In the genomic region with DNA sequence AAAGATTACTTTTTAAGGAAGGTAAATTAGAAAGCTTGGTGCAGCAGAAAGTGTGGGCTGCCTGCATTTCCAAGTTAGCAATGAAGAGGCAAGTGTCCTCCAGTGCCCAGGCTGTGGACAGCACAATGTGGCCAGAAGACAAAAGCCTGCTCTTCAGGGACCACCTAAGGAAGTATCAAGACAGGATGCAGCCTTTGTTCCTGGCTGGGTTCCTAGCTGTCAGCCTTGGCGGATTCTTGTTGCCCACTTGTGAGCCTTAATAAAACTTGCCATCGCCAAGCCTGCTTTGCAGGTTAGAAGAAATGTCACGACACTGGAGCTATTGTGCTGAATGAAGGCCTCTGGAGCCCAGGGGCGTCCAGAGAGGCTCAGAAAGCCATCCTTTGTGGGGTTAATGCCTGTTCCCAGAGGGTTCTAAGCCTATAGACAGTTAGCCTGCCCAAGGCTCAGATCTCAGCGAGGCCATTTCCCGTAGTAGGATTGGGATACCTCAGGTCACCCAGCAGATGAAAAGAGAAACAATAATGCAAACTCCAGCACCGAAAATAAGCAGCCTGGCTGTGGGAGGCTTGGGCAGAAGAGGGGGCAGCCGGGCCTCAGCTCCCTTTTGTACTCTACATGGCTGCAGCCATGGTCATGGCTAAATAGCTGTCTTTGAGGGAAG, we compare ENCODE assay signal across 11 mouse cellular contexts.
DNase-seq lines count a peak whose midpoint lies in the region; ATAC-seq and TF ChIP-seq lines count a peak whose summit lies in the region.
"Had no signal": no experiment of that assay in that cellular context is flagged by ENCODE, and none has a peak within 500 bp of the region (broad histone marks: within the 10 kb centered on the region; RNA-seq: fewer than 3 reads in every experiment).

No protein-coding gene starts in this region.

- H3K27ac ChIP-seq in kidney, postnatal 0 days, result peak overlapping the region; percentile 3; the same call in 1 of the 2 replicates
- H3K27ac ChIP-seq in embryonic facial prominence, embryonic 14.5 days (replicated peaks; ENCODE audit: low read depth, low read length), result peak overlapping the region; percentile 45; the same call in 1 of the 2 replicates
- H3K27ac ChIP-seq in hindbrain, embryonic 16.5 days (ENCODE audit: low read depth, low read length), result peak overlapping the region; percentile 56
- peak overlapping the region; percentile 69 for H3K27ac ChIP-seq in midbrain, embryonic 16.5 days (ENCODE audit: low read length)
- H3K27ac ChIP-seq: heart, adult 2 months had no signal

- H3K4me1 ChIP-seq in kidney, postnatal 0 days (replicated peaks; ENCODE audit: insufficient read depth, low read length), result 0 out of 2 replicates have a peak, but pooled peaks cover 2% of the 10 kb centered on the region
- H3K4me1 ChIP-seq in embryonic facial prominence, embryonic 14.5 days (ENCODE audit: control insufficient read depth, insufficient read depth, low read length), result peaks cover 24% of the 10 kb centered on the region
- H3K4me1 ChIP-seq in hindbrain, embryonic 16.5 days (ENCODE audit: control insufficient read depth, insufficient read depth, low read depth, low read length), result peaks cover 17% of the 10 kb centered on the region
- H3K4me1 ChIP-seq in midbrain, embryonic 16.5 days (ENCODE audit: control insufficient read depth, insufficient read depth, low read length), result peaks cover 25% of the 10 kb centered on the region

- no peak overlapping the region for H3K9ac ChIP-seq in kidney, postnatal 0 days (ENCODE audit: low read depth, low read length)
- no peak overlapping the region for H3K9ac ChIP-seq in embryonic facial prominence, embryonic 14.5 days (ENCODE audit: low read depth, low read length)
- H3K9ac ChIP-seq in hindbrain, embryonic 16.5 days (ENCODE audit: low read depth, low read length), result peak overlapping the region; percentile 28; the same call in 1 of the 2 replicates
- H3K9ac ChIP-seq in midbrain, embryonic 16.5 days (ENCODE audit: low read depth, low read length), result peak overlapping the region; percentile 22; the same call in 1 of the 2 replicates

- H3K27me3 ChIP-seq in kidney, postnatal 0 days (ENCODE audit: insufficient read depth, low read length), result no peaks in the 10 kb centered on the region
- H3K27me3 ChIP-seq in embryonic facial prominence, embryonic 14.5 days (replicated peaks; ENCODE audit: control insufficient read depth, insufficient read depth, low read length), result no peaks in the 10 kb centered on the region
- no peaks in the 10 kb centered on the region for H3K27me3 ChIP-seq in hindbrain, embryonic 16.5 days (replicated peaks; ENCODE audit: control insufficient read depth, insufficient read depth, low read length)
- H3K27me3 ChIP-seq in midbrain, embryonic 16.5 days (ENCODE audit: control insufficient read depth, insufficient read depth, low read depth, low read length), result no peaks in the 10 kb centered on the region

- H3K4me2 ChIP-seq in kidney, postnatal 0 days (ENCODE audit: low read length), result no peak overlapping the region
- H3K4me2 ChIP-seq in embryonic facial prominence, embryonic 14.5 days (ENCODE audit: low read depth, low read length), result no peak overlapping the region; the same call in 1 of the 2 replicates
- peak overlapping the region; percentile 3; the same call in 1 of the 2 replicates for H3K4me2 ChIP-seq in hindbrain, embryonic 16.5 days (ENCODE audit: low read length)
- peak overlapping the region; percentile 21 for H3K4me2 ChIP-seq in midbrain, embryonic 16.5 days (ENCODE audit: low read length)

- WGBS in kidney, postnatal 0 days, result 51% methylated on average over 8 of the region's 8 CpGs
- whole genome bisulfite sequencing in embryonic facial prominence, embryonic 14.5 days, result 23% methylated on average over 8 of the region's 8 CpGs
- WGBS in hindbrain, embryonic 16.5 days, result 16% methylated on average over 8 of the region's 8 CpGs
- WGBS in midbrain, embryonic 16.5 days, result 5% methylated on average over 8 of the region's 8 CpGs

- DNase-seq in kidney, postnatal 0 days (ENCODE audit: low spot score), result no peak
- DNase-seq in kidney, adult 18-20 months, result no peak
- no peak for DNase-seq in embryonic facial prominence, embryonic 14.5 days (ENCODE audit: low spot score)
- DNase-seq in gastrocnemius, postnatal 4 days (ENCODE audit: low spot score in 2 of 2), result no peak
- no peak for DNase-seq in urinary bladder, postnatal 36 days (ENCODE audit: low spot score in 2 of 2)
- no peak for DNase-seq in layer of hippocampus, postnatal 25 days (ENCODE audit: extremely low spot score in 1 of 2, low spot score in 1 of 2)
- DNase-seq: heart, adult 2 months; kidney, adult 11 months; right cerebral cortex, adult 18-20 months had no signal

- no peak for TF ChIP-seq CTCF in kidney, postnatal 0 days (IDR thresholded peaks at IDR 0.05; ENCODE audit: low read depth)

- no peaks in the 10 kb centered on the region for H3K9me3 ChIP-seq in kidney, postnatal 0 days (replicated peaks; ENCODE audit: low read length)
- no peaks in the 10 kb centered on the region for H3K9me3 ChIP-seq in embryonic facial prominence, embryonic 14.5 days (ENCODE audit: control insufficient read depth, low read length)
- no peaks in the 10 kb centered on the region for H3K9me3 ChIP-seq in hindbrain, embryonic 16.5 days (ENCODE audit: control insufficient read depth, low read length)
- H3K9me3 ChIP-seq in midbrain, embryonic 16.5 days (replicated peaks; ENCODE audit: control insufficient read depth, low read length, poor library complexity, severe bottlenecking), result no peaks in the 10 kb centered on the region

- H3K36me3 ChIP-seq in kidney, postnatal 0 days (ENCODE audit: insufficient read depth, low read length), result no peaks in the 10 kb centered on the region
- H3K36me3 ChIP-seq in embryonic facial prominence, embryonic 14.5 days (ENCODE audit: control insufficient read depth, insufficient read depth, low read length), result no peaks in the 10 kb centered on the region
- no peaks in the 10 kb centered on the region for H3K36me3 ChIP-seq in hindbrain, embryonic 16.5 days (ENCODE audit: control insufficient read depth, insufficient read depth, low read length)
- no peaks in the 10 kb centered on the region for H3K36me3 ChIP-seq in midbrain, embryonic 16.5 days (ENCODE audit: control insufficient read depth, insufficient read depth, low read length)

- no peak for ATAC-seq in kidney, postnatal 0 days (replicated peaks; ENCODE audit: low FRiP score, low read depth)
- ATAC-seq in embryonic facial prominence, embryonic 14.5 days (ENCODE audit: low read depth), result peak; percentile 21; the same call in 1 of the 2 replicates
- ATAC-seq in hindbrain, embryonic 16.5 days, result peak; percentile 53
- peak; percentile 56 for ATAC-seq in midbrain, embryonic 16.5 days

- no peak overlapping the region for H3K4me3 ChIP-seq in kidney, postnatal 0 days (replicated peaks; ENCODE audit: low read depth, low read length)
- no peak overlapping the region for H3K4me3 ChIP-seq in embryonic facial prominence, embryonic 14.5 days (ENCODE audit: low read depth, low read length)
- H3K4me3 ChIP-seq in hindbrain, embryonic 16.5 days (ENCODE audit: low read length), result no peak overlapping the region
- H3K4me3 ChIP-seq in midbrain, embryonic 16.5 days (ENCODE audit: low read depth, low read length), result no peak overlapping the region
- H3K4me3 ChIP-seq: heart, adult 2 months had no signal

Comparison
In these comparisons a context has a peak if more than half of its experiments do, and no peak if none do; other contexts are left out.
1. H3K27ac ChIP-seq: peak in every context shown above with its lines; median percentile 69 in midbrain, embryonic 16.5 days; 56 in hindbrain, embryonic 16.5 days; 45 in embryonic facial prominence, embryonic 14.5 days; 3 in kidney, postnatal 0 days.
2. H3K4me2 ChIP-seq: peak in hindbrain, embryonic 16.5 days (single experiment) and midbrain, embryonic 16.5 days (single experiment); none in kidney, postnatal 0 days (single experiment) and embryonic facial prominence, embryonic 14.5 days (single experiment).
3. H3K9ac ChIP-seq: peak in hindbrain, embryonic 16.5 days (single experiment) and midbrain, embryonic 16.5 days (single experiment); none in kidney, postnatal 0 days (single experiment) and embryonic facial prominence, embryonic 14.5 days (single experiment).